Mouse (Mus musculus): ENCODE measurements around the gene Mns1. TPM values are rescaled to one million over a fixed set of nuclear protein-coding genes. Genes with fewer than 3 reads are reported as not detected.

Mns1 gene
- polyA plus RNA-seq, 1 experiment from 2014 or later = 13.7 TPM

- Histone ChIP-seq H3K4me3 (ENCODE audit: low read length) (no peak overlapping the region), H3K27ac (ENCODE audit: low read length) (no peak overlapping the region), H3K9me3 (ENCODE audit: control insufficient read depth, low read length) (no peaks in the 10 kb centered on the region), H3K27me3 (replicated peaks; ENCODE audit: control insufficient read depth, insufficient read depth, low read length) (no peaks in the 10 kb centered on the region), H3K4me2 (ENCODE audit: low read depth, low read length) (no peak overlapping the region), H3K36me3 (ENCODE audit: control insufficient read depth, insufficient read depth, low read length) (no peaks in the 10 kb centered on the region), H3K4me1 (ENCODE audit: control insufficient read depth, insufficient read depth, low read length) (peaks cover 9% of the 10 kb centered on the region; the same call in 1 of the 2 replicates), H3K9ac (ENCODE audit: low read depth, low read length) (no peak overlapping the region)
- no peak for ATAC-seq
- WGBS = 90% methylated on average over 5 of the region's 5 CpGs
Observed at GRCm38 (mm10) chr9:72489131-72489530, 51.3 kb downstream of the Mns1 start.

GRCm38 (mm10) chr9:72491559-72492193 lies 53.9 kb downstream of the Mns1 start:
- Histone ChIP-seq H3K4me3 (ENCODE audit: low read length) (peak overlapping the region; percentile 74), H3K9me3 (ENCODE audit: control insufficient read depth, low read length) (no peaks in the 10 kb centered on the region), H3K27me3 (replicated peaks; ENCODE audit: control insufficient read depth, insufficient read depth, low read length) (no peaks in the 10 kb centered on the region), H3K4me2 (ENCODE audit: low read depth, low read length) (peak overlapping the region; percentile 82), H3K36me3 (ENCODE audit: control insufficient read depth, insufficient read depth, low read length) (no peaks in the 10 kb centered on the region), H3K9ac (ENCODE audit: low read depth, low read length) (peak overlapping the region; percentile 75), H3K27ac (ENCODE audit: low read length) (peak overlapping the region; percentile 76), H3K4me1 (ENCODE audit: control insufficient read depth, insufficient read depth, low read length) (peaks cover 9% of the 10 kb centered on the region; the same call in 1 of the 2 replicates)
- ATAC-seq = peak; percentile 94
- 0% methylated on average over 32 of the region's 32 CpGs for WGBS

DNA sequence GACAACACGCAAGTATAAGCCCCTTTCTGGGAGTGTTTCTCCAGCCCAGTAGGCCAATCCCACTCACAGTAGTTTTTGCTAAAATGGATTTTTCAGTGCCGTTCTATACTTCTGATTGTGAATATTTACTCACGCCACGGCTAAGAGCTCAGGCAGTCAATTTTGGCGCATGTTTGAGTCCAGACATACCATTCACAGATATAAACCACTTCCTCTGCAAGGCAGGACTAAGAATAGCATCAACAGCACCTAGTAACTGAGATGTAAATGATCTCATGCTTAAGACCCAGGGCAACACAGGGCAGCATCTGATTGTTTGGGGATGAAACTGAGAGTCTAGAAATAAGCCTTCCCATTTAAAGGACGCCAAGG lies 54.4 kb downstream of the Mns1 start, which contains the start of gene Tex9:
TSS of gene Tex9 (minus strand) at position 19 of the 372 bp plus-strand sequence.
- peak; percentile 36 for ATAC-seq
- WGBS = 7% methylated on average over 6 of the region's 6 CpGs
- H3K9me3 ChIP-seq (ENCODE audit: control insufficient read depth, low read length) = no peaks in the 10 kb centered on the region
- H3K4me1 ChIP-seq (ENCODE audit: control insufficient read depth, insufficient read depth, low read length) = peaks cover 9% of the 10 kb centered on the region; the same call in 1 of the 2 replicates
- H3K27me3 ChIP-seq (replicated peaks; ENCODE audit: control insufficient read depth, insufficient read depth, low read length) = no peaks in the 10 kb centered on the region
- peak within 1 kb of the TSS; percentile 82 for H3K4me2 ChIP-seq (ENCODE audit: low read depth, low read length)
- peak within 1 kb of the TSS; percentile 74 for H3K4me3 ChIP-seq (ENCODE audit: low read length)
- peak within 1 kb of the TSS; percentile 75 for H3K9ac ChIP-seq (ENCODE audit: low read depth, low read length)
- peak within 1 kb of the TSS; percentile 76 for H3K27ac ChIP-seq (ENCODE audit: low read length)
- no peaks in the 10 kb centered on the region for H3K36me3 ChIP-seq (ENCODE audit: control insufficient read depth, insufficient read depth, low read length)

GRCm38 (mm10) chr9:72493465-72493864 lies 55.7 kb downstream of the Mns1 start:
- WGBS = 86% methylated on average over 2 of the region's 2 CpGs
- ATAC-seq = no peak
- no peaks in the 10 kb centered on the region for H3K9me3 ChIP-seq (ENCODE audit: control insufficient read depth, low read length)

GRCm38 (mm10) chr9:72493984-72494685 lies 56.3 kb downstream of the Mns1 start:
- ATAC-seq = peak; percentile 62
- Histone ChIP-seq H3K9ac (ENCODE audit: low read depth, low read length) (no peak overlapping the region), H3K9me3 (ENCODE audit: control insufficient read depth, low read length) (no peaks in the 10 kb centered on the region), H3K4me1 (ENCODE audit: control insufficient read depth, insufficient read depth, low read length) (peaks cover 9% of the 10 kb centered on the region; the same call in 1 of the 2 replicates), H3K4me3 (ENCODE audit: low read length) (no peak overlapping the region), H3K27ac (ENCODE audit: low read length) (no peak overlapping the region), H3K27me3 (replicated peaks; ENCODE audit: control insufficient read depth, insufficient read depth, low read length) (no peaks in the 10 kb centered on the region), H3K36me3 (ENCODE audit: control insufficient read depth, insufficient read depth, low read length) (no peaks in the 10 kb centered on the region), H3K4me2 (ENCODE audit: low read depth, low read length) (no peak overlapping the region)
- WGBS = 76% methylated on average over 3 of the region's 3 CpGs

More at GRCm38 (mm10) chr9:72493465-72493864, 55.7 kb downstream of the Mns1 start:
- Histone ChIP-seq H3K4me1 (ENCODE audit: control insufficient read depth, insufficient read depth, low read length) (peaks cover 9% of the 10 kb centered on the region; the same call in 1 of the 2 replicates), H3K27ac (ENCODE audit: low read length) (no peak overlapping the region), H3K4me3 (ENCODE audit: low read length) (no peak overlapping the region), H3K27me3 (replicated peaks; ENCODE audit: control insufficient read depth, insufficient read depth, low read length) (no peaks in the 10 kb centered on the region), H3K9ac (ENCODE audit: low read depth, low read length) (no peak overlapping the region), H3K4me2 (ENCODE audit: low read depth, low read length) (no peak overlapping the region), H3K36me3 (ENCODE audit: control insufficient read depth, insufficient read depth, low read length) (no peaks in the 10 kb centered on the region)

DNA sequence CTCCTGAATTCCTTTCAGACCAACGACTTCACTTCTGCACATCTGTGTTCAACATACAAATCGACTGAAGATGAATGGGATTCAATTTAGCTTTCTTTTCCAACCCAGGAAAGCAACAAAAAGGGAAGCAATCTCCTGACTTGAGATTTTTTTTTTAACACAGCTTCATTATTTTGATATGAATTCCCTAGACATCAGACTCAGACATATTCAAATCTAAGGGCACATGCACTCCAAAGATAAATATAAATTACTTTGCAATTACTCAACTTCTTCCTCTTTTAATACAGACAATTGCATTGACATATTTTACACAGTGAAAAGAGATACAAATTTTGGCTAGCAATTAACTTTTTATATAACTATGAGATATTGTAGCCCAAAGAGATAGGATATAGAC lies 58.9 kb downstream of the Mns1 start:
- H3K4me2 ChIP-seq (ENCODE audit: low read depth, low read length) = no peak overlapping the region
- no peak overlapping the region for H3K4me3 ChIP-seq (ENCODE audit: low read length)
- 59% methylated on average over 2 of the region's 2 CpGs for WGBS
- ATAC-seq = no peak
- no peaks in the 10 kb centered on the region for H3K36me3 ChIP-seq (ENCODE audit: control insufficient read depth, insufficient read depth, low read length)
- H3K9ac ChIP-seq (ENCODE audit: low read depth, low read length) = no peak overlapping the region
- H3K27ac ChIP-seq (ENCODE audit: low read length) = no peak overlapping the region
- H3K9me3 ChIP-seq (ENCODE audit: control insufficient read depth, low read length) = no peaks in the 10 kb centered on the region
- 0 out of 2 replicates have a peak, but pooled peaks cover 5% of the 10 kb centered on the region for H3K4me1 ChIP-seq (ENCODE audit: control insufficient read depth, insufficient read depth, low read length)
- no peaks in the 10 kb centered on the region for H3K27me3 ChIP-seq (replicated peaks; ENCODE audit: control insufficient read depth, insufficient read depth, low read length)

DNA sequence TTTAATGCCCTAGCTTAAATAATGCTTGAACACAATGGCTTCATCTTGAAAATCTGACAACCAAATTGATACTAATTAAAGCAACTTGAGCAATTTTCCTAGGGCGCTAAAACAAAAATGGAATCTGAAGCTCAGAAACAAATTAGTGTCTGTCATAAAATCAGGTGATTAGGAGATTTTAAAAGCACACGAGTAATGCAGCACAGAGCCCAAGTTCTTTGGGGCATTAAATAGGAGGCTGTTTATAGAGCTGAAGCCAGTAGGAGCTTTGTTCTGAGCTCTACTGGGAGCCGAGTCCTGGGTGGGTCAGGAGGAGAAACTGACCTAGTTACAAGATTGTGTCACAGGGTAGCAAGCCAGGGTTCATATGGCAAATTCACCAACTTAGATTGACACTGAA lies 59.4 kb downstream of the Mns1 start:
- no peaks in the 10 kb centered on the region for H3K27me3 ChIP-seq (replicated peaks; ENCODE audit: control insufficient read depth, insufficient read depth, low read length)
- 70% methylated on average over 3 of the region's 3 CpGs for WGBS
- no peak for ATAC-seq
- H3K36me3 ChIP-seq (ENCODE audit: control insufficient read depth, insufficient read depth, low read length) = no peaks in the 10 kb centered on the region
- no peak overlapping the region for H3K4me3 ChIP-seq (ENCODE audit: low read length)
- no peak overlapping the region for H3K4me2 ChIP-seq (ENCODE audit: low read depth, low read length)
- H3K9me3 ChIP-seq (ENCODE audit: control insufficient read depth, low read length) = no peaks in the 10 kb centered on the region
- H3K27ac ChIP-seq (ENCODE audit: low read length) = no peak overlapping the region
- H3K4me1 ChIP-seq (ENCODE audit: control insufficient read depth, insufficient read depth, low read length) = 0 out of 2 replicates have a peak, but pooled peaks cover 3% of the 10 kb centered on the region
- no peak overlapping the region for H3K9ac ChIP-seq (ENCODE audit: low read depth, low read length)

Small RNA genes lying within 50 kb of the gene (microRNA-seq; reads per million reads assigned to microRNA genes)
- not detected for gene Gm28010

Other genes with a start within 250 kb of the Mns1 start
- 17.9 and 20.7 TPM in 2 replicates for gene Zfp280d, start 163.2 kb upstream of the Mns1 start, polyA plus RNA-seq (2015; fragmentation: Nextera tagmentation; extraction: Ambion mirVana)
- 13.3 and 14.1 TPM in 2 replicates for gene Tex9, start 54.2 kb downstream of the Mns1 start, polyA plus RNA-seq (2015; fragmentation: Nextera tagmentation; extraction: Ambion mirVana)
- 6.3 and 6.9 TPM in 2 replicates for gene Rfx7, start 94.2 kb downstream of the Mns1 start, polyA plus RNA-seq (2015; fragmentation: Nextera tagmentation; extraction: Ambion mirVana)
- gene Nedd4, start 224.3 kb downstream of the Mns1 start, polyA plus RNA-seq (2015; fragmentation: Nextera tagmentation; extraction: Ambion mirVana) = 397 and 409 TPM in 2 replicates

Data from intestine, embryonic 16.5 days (tissue).